Mouse (Mus musculus) CH12.LX (cell line): Measurements from ENCODE around the gene Gjd3. TPM values are rescaled to one million over a fixed set of nuclear protein-coding genes. Genes with fewer than 3 reads are reported as not detected.

Experiments
- DNase-seq: peaks from one replicate; pipeline ENCODE4 v3.0.0-alpha.2; 2013; ENCODE audit errors: extremely low read depth
- H3K27ac ChIP-seq: 2 replicates; pipeline ENCODE4 v1.5.1; 2012; ENCODE audit warnings: low read depth, mild to moderate bottlenecking, control low read depth, moderate library complexity; ENCODE audit not compliant: insufficient read depth
- H3K27me3 ChIP-seq: replicated peaks from 2 replicates; pipeline ENCODE3; 2012; ENCODE audit warnings: inconsistent platforms
- H3K36me3 ChIP-seq, 2 experiments: replicated peaks in 1 of 2; 2 replicates each; pipeline versions ENCODE3 to v1.6.1; 2012; ENCODE audit warnings: inconsistent platforms in 1 of 2, low read length in 1 of 2, mild to moderate bottlenecking in 1 of 2, mixed read lengths in 1 of 2, moderate library complexity in 1 of 2; ENCODE audit not compliant: control insufficient read depth in 1 of 2, insufficient read depth in 1 of 2
- H3K4me1 ChIP-seq, 2 experiments: 2 replicates each; pipeline ENCODE4 v1.6.1; 2012; ENCODE audit warnings: inconsistent platforms in 1 of 2, moderate library complexity in 1 of 2; ENCODE audit not compliant: insufficient read depth in 2 of 2, control insufficient read depth in 1 of 2
- H3K4me2 ChIP-seq: 2 replicates; pipeline ENCODE4 v1.6.1; 2012; ENCODE audit warnings: low read depth, mild to moderate bottlenecking, control low read depth; ENCODE audit not compliant: poor library complexity, insufficient read depth, severe bottlenecking
- H3K4me3 ChIP-seq, 3 experiments: fragments of 150-350 bp in 1 of 3; sonication (generic) in 1 of 3; replicated peaks in 1 of 3; 2 replicates each; pipeline versions ENCODE3 to v1.5.1; 2011 to 2012; ENCODE audit warnings: low read depth in 2 of 3, low read length in 2 of 3, mild to moderate bottlenecking in 2 of 3, moderate library complexity in 2 of 3, control low read depth in 1 of 3, improper control_type of control experiment in 1 of 3, inconsistent platforms in 1 of 3, mixed read lengths in 1 of 3; ENCODE audit not compliant: poor library complexity in 1 of 3
- H3K79me2 ChIP-seq: replicated peaks from 2 replicates; pipeline ENCODE4 v1.6.1; 2012; ENCODE audit warnings: mild to moderate bottlenecking, moderate library complexity; ENCODE audit not compliant: control insufficient read depth, poor library complexity, insufficient read depth, severe bottlenecking; ENCODE audit errors: extremely low read depth
- H3K9ac ChIP-seq: 2 replicates; pipeline ENCODE4 v1.6.1; 2012; ENCODE audit warnings: low read depth, mild to moderate bottlenecking, control low read depth, moderate library complexity; ENCODE audit not compliant: insufficient read depth
- H3K9me3 ChIP-seq: replicated peaks from 2 replicates; pipeline ENCODE3; 2012; ENCODE audit warnings: low read length, inconsistent platforms, mixed read lengths
- BHLHE40 ChIP-seq: IDR thresholded peaks from 2 replicates; pipeline ENCODE4 v1.6.1; 2011; ENCODE audit warnings: mild to moderate bottlenecking, low read depth, low read length, improper control_type of control experiment
- CHD1 ChIP-seq: IDR thresholded peaks from 2 replicates; pipeline ENCODE4 v1.6.1; 2012; ENCODE audit warnings: low read depth, low read length, improper control_type of control experiment, inconsistent platforms
- CHD2 ChIP-seq: IDR thresholded peaks from 2 replicates; pipeline ENCODE4 v1.6.1; 2011; ENCODE audit warnings: low read length, improper control_type of control experiment
- CTCF ChIP-seq, 2 experiments: IDR thresholded peaks in 1 of 2; conservative IDR thresholded peaks in 1 of 2; 2 replicates each; pipeline ENCODE4 v1.5.1; 2011 to 2012; ENCODE audit warnings: low read depth in 2 of 2, low read length in 2 of 2, improper control_type of control experiment in 1 of 2, inconsistent platforms in 1 of 2, mild to moderate bottlenecking in 1 of 2, moderate library complexity in 1 of 2
- ELF1 ChIP-seq: IDR thresholded peaks from 2 replicates; pipeline ENCODE4 v1.6.1; 2014; ENCODE audit warnings: low read depth, mild to moderate bottlenecking, inconsistent platforms, low read length, improper control_type of control experiment
- HCFC1 ChIP-seq: IDR thresholded peaks from 2 replicates; pipeline ENCODE4 v1.6.1; 2012; ENCODE audit warnings: low read depth, mild to moderate bottlenecking, inconsistent platforms, low read length, improper control_type of control experiment
- JUND ChIP-seq: conservative IDR thresholded peaks from 2 replicates; pipeline ENCODE4 v1.6.1; 2011; ENCODE audit warnings: low read depth, low read length, improper control_type of control experiment
- KAT2A ChIP-seq: IDR thresholded peaks from 2 replicates; pipeline ENCODE4 v1.6.1; 2012; ENCODE audit warnings: low read length, improper control_type of control experiment, inconsistent platforms; ENCODE audit not compliant: insufficient replicate concordance
- MAFK ChIP-seq: IDR thresholded peaks from 2 replicates; pipeline ENCODE4 v1.6.1; 2011; ENCODE audit warnings: low read length, improper control_type of control experiment; ENCODE audit not compliant: insufficient replicate concordance
- MAX ChIP-seq: IDR thresholded peaks from 2 replicates; pipeline ENCODE4 v1.6.1; 2011; ENCODE audit warnings: low read length, improper control_type of control experiment
- MAZ ChIP-seq: IDR thresholded peaks from 2 replicates; pipeline ENCODE4 v1.6.1; 2012; ENCODE audit warnings: low read depth, mild to moderate bottlenecking, inconsistent platforms, low read length, improper control_type of control experiment, moderate library complexity
- MEF2A ChIP-seq: IDR thresholded peaks from 2 replicates; pipeline ENCODE4 v1.6.1; 2014; ENCODE audit warnings: low read depth, mild to moderate bottlenecking, inconsistent platforms, low read length, improper control_type of control experiment, borderline replicate concordance
- MXI1 ChIP-seq: IDR thresholded peaks from 2 replicates; pipeline ENCODE4 v1.6.1; 2011; ENCODE audit warnings: mild to moderate bottlenecking, low read depth, low read length, improper control_type of control experiment
- NELFE ChIP-seq: IDR thresholded peaks from 2 replicates; pipeline ENCODE4 v1.6.1; 2011; ENCODE audit warnings: low read depth, low read length, improper control_type of control experiment
- NRF1 ChIP-seq: IDR thresholded peaks from 2 replicates; pipeline ENCODE4 v1.6.1; 2014; ENCODE audit warnings: low read depth, mild to moderate bottlenecking, inconsistent platforms, low read length, improper control_type of control experiment, moderate library complexity
- PAX5 ChIP-seq: IDR thresholded peaks from 2 replicates; pipeline ENCODE4 v1.6.1; 2012; ENCODE audit warnings: low read length, inconsistent platforms, mixed read lengths
- POLR2AphosphoS2 ChIP-seq: IDR thresholded peaks from 2 replicates; pipeline ENCODE4 v1.6.1; 2011; ENCODE audit warnings: low read depth, low read length, improper control_type of control experiment
- SIN3A ChIP-seq: IDR thresholded peaks from 2 replicates; pipeline ENCODE4 v1.6.1; 2012; ENCODE audit warnings: low read length, improper control_type of control experiment, inconsistent platforms
- TCF12 ChIP-seq: IDR thresholded peaks from 2 replicates; pipeline ENCODE4 v1.6.1; 2014; ENCODE audit warnings: low read depth, mild to moderate bottlenecking, inconsistent platforms, low read length, improper control_type of control experiment
- UBTF ChIP-seq: IDR thresholded peaks from 2 replicates; pipeline ENCODE4 v1.6.1; 2012; ENCODE audit warnings: low read depth, mild to moderate bottlenecking, inconsistent platforms, low read length, improper control_type of control experiment, moderate library complexity
- USF1 ChIP-seq: IDR thresholded peaks from 2 replicates; pipeline ENCODE4 v1.6.1; 2014; ENCODE audit warnings: low read depth, mild to moderate bottlenecking, inconsistent platforms, low read length, improper control_type of control experiment
- USF2 ChIP-seq: conservative IDR thresholded peaks from 2 replicates; pipeline ENCODE4 v1.6.1; 2011; ENCODE audit warnings: low read depth, low read length, improper control_type of control experiment
- ZC3H11A ChIP-seq: IDR thresholded peaks from 2 replicates; pipeline ENCODE4 v1.6.1; 2012; ENCODE audit warnings: low read depth, mild to moderate bottlenecking, inconsistent platforms, low read length, improper control_type of control experiment
- dilution Hi-C: fragments of 300-500 bp; cut with MboI; formaldehyde crosslinking; loops from 2 replicates; pipeline ENCODE4 v1.14.3; 2020; ENCODE audit warnings: low sequenced_read_pairs; ENCODE audit not compliant: extremely low pct_unique_long_range_greater_than_20kb, extremely low pct_ligation_motif_present
- in situ Hi-C: fragments of 300-500 bp; cut with MboI; formaldehyde crosslinking; loops from 3 replicates; pipeline ENCODE4 v1.14.3; 2019; ENCODE audit warnings: low sequenced_read_pairs, low pct_ligation_motif_present, low pct_unique_long_range_greater_than_20kb, mixed read lengths
- polyA plus RNA-seq: library from polyadenylated mRNA; unstranded; fragments of >175 nt; gene quantifications from 2 replicates; pipeline ENCODE4 v1.2.1, GENCODE M21; 2012; ENCODE audit warnings: low read depth; ENCODE audit not compliant: insufficient read length
- total RNA-seq, 2 experiments: library from RNA; depleted of rRNA; stranded (reverse); fragments of 300-350 nt in 1 of 2; fragments of >200 nt in 1 of 2; gene quantifications; 2 replicates each; pipeline ENCODE4 v1.2.3; 2012 to 2014

Gene Gjd3
- total and polyA plus RNA-seq, 3 experiments = 0.47 TPM; not detected in 2

- H3K27ac ChIP-seq = no peak overlapping the region
- peaks cover 11 to 19% of the 10 kb centered on the region in 2 experiments for H3K36me3 ChIP-seq
- no peak for DNase-seq
- H3K4me3 ChIP-seq = no peak overlapping the region
- H3K4me1 ChIP-seq = peaks cover 6 to 29% of the 10 kb centered on the region in 2 experiments
- in situ Hi-C loops = no loop called here
- no peak overlapping the region for H3K9ac ChIP-seq
- no peak overlapping the region for H3K4me2 ChIP-seq
- no peak for TF ChIP-seq NELFE
- TF ChIP-seq CHD2 = no peak
- no peak for TF ChIP-seq CTCF (conservative IDR thresholded peaks at IDR 0.05 in 1 of 2, IDR thresholded peaks at IDR 0.05 in 1 of 2; ENCODE audit: low read depth in 2 of 2, low read length in 2 of 2)
- TF ChIP-seq CHD1 = no peak
- no peak for TF ChIP-seq USF2
- TF ChIP-seq KAT2A = no peak
- TF ChIP-seq MEF2A = no peak
- TF ChIP-seq HCFC1 = no peak
- no peak for TF ChIP-seq MAX
- no peak for TF ChIP-seq NRF1
- TF ChIP-seq, all 38 proteins: peak for 0
- Histone ChIP-seq H3K27me3 (no peaks in the 10 kb centered on the region), H3K79me2 (peaks cover 31% of the 10 kb centered on the region), H3K9me3 (no peaks in the 10 kb centered on the region)
- dilution Hi-C loops = no loop called here
These were observed 43.1 kb upstream of the Gjd3 start for GRCm38 (mm10) chr11:99025878-99026277.

GRCm38 (mm10) chr11:99024468-99025134, 41.8 kb upstream of the Gjd3 start:
- Histone ChIP-seq H3K4me2 (peak overlapping the region; percentile 25), H3K36me3 (peaks cover 18 to 28% of the 10 kb centered on the region in 2 experiments), H3K27me3 (no peaks in the 10 kb centered on the region), H3K27ac (no peak overlapping the region), H3K4me3 (peak overlapping the region in 1 of 3 experiments; percentile 71), H3K79me2 (peaks cover 44% of the 10 kb centered on the region), H3K9ac (0 out of 2 replicates have a peak overlapping the region, but pooled peaks have one; percentile 15), H3K4me1 (peaks cover 4 to 39% of the 10 kb centered on the region in 2 experiments), H3K9me3 (no peaks in the 10 kb centered on the region)
- DNase-seq = no peak
- TF ChIP-seq MAZ (no peak), POLR2AphosphoS2 (no peak), BHLHE40 (no peak), MEF2A (no peak), ZC3H11A (no peak), PAX5 (no peak), USF1 (no peak), MAFK (no peak), UBTF (no peak), MXI1 (no peak), SIN3A (no peak), CHD2 (no peak), CTCF (conservative IDR thresholded peaks at IDR 0.05 in 1 of 2, IDR thresholded peaks at IDR 0.05 in 1 of 2; ENCODE audit: low read depth in 2 of 2, low read length in 2 of 2) (no peak), TCF12 (no peak), ELF1 (no peak), NELFE (no peak), JUND (no peak)
- in situ Hi-C loops (loop anchor here (5.0 kb wide), 1 partner anchor 107 kb away; no protein-coding TSS in a partner anchor), dilution Hi-C loops (no loop called here)
